Mouse (Mus musculus) right cerebral cortex, postnatal 14 days (tissue): ENCODE measurements at regions not wholly inside any gene's neighbourhood (a gene's known extent, or its start where the extent isn't known, plus 50 kb on each side); places are given as distances from the start of the nearest gene placed in this dataset.

Experiments
- DNase-seq: peaks from one replicate; pipeline ENCODE4 v3.0.0; 2022

DNA sequence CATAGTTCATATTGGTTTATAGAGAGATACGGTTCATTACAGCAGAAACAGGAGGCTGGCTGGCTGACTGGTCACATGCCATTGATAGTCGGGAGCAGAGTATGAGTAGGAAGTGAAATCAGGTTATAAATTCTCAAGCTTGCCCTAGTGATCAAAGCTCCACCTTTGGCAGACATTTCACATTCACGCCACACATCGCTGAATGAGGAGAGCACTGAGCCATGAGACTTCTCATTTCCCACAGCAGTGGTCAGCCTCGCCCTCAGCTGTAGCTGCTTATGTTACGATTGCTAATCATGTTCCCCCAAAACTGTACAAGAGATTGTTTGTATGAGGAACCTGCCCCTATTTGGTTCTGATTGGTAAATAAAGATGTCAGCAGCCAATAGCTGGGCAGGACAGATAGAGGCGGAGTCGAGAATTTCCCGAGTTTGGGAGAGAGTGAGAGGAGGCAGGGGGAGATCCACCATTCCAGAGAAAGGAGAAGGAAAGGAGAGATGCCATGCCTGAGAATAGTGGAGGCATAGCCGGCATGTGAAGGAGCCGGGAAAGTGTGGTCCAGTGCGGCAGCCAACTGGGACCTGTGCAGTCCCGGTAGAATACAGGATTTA lies 333.5 kb downstream of the Phf3 start:
- no peak for DNase-seq

DNA sequence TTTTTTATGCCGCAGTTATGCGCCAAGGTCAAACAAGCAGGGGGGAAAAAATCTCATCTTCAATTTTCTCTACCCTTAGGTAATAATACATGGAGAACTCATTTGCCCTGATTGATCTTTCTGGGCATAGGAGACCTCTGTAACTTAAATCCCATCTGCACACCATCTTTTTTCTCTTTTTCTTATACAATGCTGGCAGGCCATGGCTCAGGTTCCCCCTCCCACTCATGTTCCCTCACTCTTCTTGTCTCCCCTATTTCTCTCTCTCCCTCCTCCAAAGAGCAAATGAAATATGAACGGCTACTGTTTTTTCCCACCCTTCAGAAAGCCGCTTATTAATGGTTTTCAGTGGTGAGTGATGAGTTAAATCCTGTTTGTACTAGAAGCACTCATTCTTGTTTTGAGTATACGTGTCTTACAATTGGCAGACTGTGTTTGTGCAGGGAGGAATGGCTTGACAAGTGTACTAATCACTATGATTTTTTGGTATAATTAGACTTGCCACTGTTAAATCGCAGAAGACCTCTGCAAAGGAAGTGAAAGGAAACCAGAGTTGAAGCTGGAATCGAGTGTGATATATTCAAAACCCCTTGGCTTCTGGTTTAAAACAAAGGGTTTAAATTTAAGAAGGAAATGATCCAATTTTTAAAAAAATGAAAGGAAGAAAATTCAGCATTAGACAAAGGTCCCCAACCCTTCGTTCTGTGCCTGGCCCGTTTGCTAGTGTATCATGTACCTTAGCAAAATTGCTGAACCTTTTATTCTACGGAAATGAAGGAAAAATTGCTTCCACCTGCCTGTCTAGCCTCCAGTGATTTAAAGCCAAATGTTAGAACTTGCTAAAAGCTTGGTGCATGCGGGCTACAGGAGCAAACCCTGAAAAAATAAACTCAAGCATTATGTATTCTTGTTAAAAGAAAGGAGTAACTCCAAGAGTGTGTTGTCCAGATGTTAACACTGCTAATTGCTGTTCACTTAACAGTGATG lies 336.4 kb downstream of the Phf3 start:
- DNase-seq = no peak

DNA sequence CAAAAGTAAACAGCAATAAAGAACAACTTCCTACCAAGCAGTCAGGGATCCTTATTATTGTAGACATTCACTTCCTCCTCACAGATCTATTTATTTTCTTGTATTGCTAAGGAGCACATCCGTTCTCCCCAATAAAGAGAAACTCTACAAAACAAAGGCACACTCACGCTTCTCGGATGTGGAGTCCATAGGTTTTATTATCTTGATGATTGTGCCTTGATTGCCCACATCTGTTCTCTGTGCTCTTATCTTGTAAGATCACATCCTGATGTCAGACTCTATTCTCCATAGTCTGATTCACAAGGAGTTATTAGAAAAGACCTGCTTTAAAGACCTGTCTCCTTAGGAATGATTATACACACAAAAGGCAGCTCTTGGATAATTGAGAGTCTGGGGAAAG lies 356.4 kb downstream of the Phf3 start:
- DNase-seq = no peak

DNA sequence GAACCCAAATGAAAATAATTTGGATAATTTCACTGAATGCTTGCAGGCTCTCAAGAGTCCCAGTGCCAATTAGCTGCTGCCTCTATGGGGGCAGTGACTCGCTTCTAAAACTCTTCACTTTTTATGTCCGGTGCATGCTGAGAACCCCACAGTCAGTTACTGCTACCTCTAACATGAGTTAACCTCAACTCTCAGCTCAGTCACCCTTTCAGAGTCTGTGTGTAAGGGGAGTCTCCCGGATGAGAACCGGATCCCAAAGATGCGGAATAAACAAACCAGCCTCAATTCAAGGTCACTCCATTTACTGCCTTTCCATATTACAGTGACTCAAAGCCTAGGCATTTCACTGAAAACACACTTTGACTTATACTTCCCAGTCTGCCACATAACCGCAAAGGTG lies 357.9 kb downstream of the Phf3 start:
- no peak for DNase-seq

DNA sequence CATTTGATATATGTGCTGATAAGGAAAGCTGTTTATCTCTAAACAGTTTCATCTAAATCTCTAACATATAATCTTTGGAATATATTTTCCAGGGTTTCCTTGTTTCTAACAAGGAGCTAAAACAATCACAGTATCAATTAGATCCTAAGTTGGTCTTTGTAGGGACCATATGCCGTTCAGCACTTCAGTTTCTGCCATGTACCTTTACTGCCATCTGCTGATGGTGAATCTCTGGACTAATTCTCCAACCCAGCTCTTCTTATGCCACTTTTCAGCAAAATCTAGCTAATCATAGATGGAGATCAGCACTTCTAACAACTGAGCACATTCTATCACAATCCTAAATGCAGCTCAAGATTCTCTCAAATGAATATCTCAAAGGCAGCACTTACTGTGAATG lies 370.5 kb downstream of the Phf3 start:
- DNase-seq = peak; percentile 13

DNA sequence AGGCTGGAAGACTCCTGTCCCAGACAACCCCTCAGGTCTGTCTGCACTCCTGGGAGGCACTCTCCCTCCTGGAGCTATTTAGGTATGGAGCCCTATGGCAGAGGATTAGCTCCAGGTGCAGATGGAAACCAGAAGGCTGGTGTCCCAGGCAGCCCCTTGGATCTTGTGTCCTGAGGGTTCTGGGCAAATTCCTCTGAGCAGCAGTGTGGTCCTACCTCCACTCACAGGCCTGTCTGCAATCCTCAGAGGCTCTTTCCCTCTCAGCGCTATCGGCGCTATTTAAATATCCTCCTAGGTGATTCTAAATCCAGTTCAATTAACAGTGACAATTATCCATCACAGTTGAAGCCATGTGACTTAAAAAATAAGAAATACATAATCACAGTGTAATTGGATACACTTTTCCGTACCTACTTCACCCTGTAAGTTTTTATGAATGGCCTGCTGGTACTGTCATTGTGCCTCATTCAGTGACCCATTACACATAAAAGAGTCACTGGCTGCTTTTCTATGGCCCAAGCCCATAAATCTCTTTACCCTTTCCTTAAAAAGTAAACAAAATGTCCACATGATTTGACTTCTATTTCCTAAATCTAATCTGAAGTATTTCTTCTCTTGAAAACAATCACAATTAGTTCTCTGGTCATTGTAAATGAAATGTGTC lies 413.3 kb downstream of the Phf3 start:
- DNase-seq = no peak

DNA sequence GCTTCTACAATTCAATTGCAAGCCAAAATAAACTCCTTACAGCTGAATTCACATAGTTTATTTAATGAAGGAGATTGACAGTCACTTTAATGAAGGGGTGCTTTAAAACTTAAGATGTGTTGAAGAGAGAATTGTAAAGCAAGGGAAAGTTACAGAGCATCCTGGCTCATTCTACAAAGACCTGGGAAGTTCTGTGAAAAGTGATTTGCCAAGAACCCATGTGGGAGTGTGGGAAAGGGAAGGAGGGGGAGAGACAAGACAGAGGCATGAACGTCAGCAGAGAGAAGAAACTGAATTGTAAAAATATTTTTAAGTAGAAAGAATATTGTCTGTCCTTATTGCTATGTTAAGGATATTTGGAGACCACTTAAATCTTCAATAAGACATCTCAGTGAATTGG lies 435.8 kb downstream of the Phf3 start:
- DNase-seq = no peak

DNA sequence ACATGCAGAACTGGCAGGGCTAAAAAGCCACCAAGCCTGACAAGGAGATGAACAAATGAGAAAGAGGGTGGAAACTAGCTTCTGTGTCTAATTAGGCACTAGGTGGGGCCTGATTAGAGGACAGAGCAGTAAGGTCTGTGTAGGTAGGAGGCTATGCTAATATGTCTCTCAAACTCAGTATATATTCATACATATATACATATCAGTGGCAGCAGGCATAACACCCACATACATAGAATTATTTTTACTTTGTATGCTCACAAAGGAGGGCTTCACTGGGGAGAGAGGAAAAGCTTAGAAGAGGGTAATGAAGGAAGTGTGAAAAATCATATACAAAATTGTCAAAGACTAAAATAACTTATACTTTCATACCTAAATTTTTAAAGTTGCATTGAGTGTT lies 457.1 kb downstream of the Phf3 start:
- DNase-seq = no peak

DNA sequence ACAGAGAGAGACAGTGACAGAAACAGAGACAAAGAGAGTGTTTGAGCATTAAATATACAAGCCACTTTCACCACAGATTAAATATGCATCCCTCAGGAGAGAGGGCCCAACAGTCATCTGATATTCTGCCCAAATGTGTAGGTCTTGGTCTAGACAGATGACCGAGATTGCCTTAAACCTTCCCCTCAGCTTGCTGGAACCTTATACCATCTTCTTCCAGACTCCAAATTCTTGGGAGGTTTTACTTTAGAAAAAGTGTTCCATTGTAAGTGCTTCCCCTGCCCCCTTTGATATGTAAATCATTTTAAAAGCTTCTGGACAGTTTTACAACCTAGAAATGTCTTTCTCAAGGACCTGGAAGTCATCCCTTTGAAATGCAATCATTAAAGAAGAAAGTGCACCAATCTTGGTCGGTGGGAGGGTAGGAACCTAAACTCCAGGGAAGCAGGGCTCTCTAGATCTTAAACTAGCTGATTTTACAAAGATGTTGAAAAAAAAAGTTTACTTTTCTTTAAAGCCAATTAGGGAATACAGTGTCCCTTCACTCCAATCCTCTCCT lies 458.8 kb downstream of the Phf3 start:
- DNase-seq = no peak
